Mouse (Mus musculus) heart, postnatal 14 days (tissue): ENCODE measurements around the gene Sf3a1. TPM values are rescaled to one million over a fixed set of nuclear protein-coding genes. Genes with fewer than 3 reads are reported as not detected.

Experiments used
- DNase-seq, 2 experiments: peaks; one replicate each; pipeline ENCODE4 v3.0.0; 2021 to 2022
- intact Hi-C: fragments of 180-260 bp; cut with DNase I; formaldehyde crosslinking; loops from one replicate; pipeline ENCODE4 v1.15.1; 2025
- total RNA-seq, 2 experiments: library from RNA; stranded (reverse); gene quantifications; 2 replicates each; pipeline ENCODE4 v1.2.3; 2021

The Sf3a1 gene
- total RNA-seq, 2 experiments from 2014 or later: 38.4 to 46.7 TPM

DNA sequence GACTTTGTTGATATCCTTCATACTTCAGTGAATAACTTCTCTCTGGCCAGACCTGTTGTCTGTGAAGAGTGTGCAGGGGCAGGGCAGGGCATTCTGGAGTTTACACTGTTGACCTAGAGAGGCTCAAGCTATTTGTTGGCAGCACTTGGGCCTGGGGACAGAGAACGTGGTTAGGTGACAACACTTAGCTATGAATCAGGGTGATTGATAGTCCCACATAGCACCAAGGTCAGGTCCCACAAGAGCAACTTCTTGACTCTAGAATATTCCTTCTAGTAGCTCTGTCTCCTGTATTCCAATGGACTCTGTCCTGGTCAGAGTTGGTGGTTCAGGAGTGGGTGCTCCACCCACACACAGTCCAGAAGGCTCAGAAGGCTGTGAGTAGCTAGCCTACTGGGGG lies 50.6 kb downstream of the Sf3a1 start:
- DNase-seq: no peak
- intact Hi-C loops: no loop called here

DNA sequence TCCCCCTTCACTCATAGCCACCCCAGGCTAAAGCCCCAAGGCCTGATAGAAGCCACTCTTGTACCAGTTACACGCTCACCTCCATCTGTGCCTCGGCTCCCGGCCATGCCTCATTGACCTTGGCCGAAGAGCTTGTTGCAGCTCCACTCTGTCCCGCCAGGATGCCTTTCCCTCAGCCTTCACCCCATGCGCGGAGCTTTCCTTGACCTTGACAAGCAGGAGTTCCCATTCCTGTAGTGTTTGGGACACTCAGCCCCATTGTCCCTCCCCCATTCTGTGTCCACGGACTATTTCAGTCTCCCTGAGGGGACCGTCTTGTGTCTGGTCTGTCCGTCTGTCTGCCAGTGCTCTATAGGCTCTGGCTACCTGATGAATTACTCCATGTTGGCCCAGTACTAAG lies 53.0 kb downstream of the Sf3a1 start:
- intact Hi-C loops: no loop called here
- no peak for DNase-seq

DNA sequence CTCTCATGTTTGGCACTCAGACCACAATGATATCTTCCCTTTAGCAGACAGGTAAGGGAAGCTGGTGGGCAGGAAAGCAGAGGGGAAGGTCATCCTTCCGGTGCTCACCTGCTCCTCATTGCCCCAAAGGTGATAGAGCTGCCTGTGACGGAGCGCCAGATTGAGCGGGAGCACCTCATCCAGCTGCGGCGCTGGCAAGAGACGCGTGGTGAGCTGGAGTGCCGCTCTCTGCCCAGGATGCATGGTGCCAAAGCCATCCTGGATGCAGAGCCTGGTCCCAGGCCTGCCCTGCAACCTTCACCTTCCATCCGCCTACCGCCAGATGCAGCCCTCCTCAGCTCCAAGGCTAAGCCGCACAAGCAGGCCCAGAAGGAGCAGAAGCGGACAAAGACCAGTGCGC lies 54.4 kb downstream of the Sf3a1 start:
- intact Hi-C loops: no loop called here
- DNase-seq: no peak

DNA sequence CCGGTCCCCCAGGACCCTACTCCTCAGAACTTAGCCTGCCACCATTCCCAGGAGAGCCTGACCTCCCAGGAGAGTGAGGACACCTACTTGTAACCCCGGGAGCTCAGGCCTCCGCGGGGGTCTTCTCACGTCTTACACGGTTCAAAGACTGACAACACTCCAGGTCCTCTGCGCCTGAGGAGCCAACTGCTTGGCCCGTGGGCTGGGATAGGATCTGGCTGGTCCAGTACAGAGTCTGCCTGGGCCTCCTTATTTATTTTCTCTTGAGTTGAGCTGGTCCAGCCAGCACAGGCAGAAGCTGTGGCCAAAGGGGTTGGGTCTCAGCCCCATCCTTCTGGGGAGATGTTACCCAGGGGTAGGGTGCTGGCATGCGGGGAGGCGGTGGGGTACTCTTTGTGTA lies 54.9 kb downstream of the Sf3a1 start:
- no peak for DNase-seq
- intact Hi-C loops: no loop called here

DNA sequence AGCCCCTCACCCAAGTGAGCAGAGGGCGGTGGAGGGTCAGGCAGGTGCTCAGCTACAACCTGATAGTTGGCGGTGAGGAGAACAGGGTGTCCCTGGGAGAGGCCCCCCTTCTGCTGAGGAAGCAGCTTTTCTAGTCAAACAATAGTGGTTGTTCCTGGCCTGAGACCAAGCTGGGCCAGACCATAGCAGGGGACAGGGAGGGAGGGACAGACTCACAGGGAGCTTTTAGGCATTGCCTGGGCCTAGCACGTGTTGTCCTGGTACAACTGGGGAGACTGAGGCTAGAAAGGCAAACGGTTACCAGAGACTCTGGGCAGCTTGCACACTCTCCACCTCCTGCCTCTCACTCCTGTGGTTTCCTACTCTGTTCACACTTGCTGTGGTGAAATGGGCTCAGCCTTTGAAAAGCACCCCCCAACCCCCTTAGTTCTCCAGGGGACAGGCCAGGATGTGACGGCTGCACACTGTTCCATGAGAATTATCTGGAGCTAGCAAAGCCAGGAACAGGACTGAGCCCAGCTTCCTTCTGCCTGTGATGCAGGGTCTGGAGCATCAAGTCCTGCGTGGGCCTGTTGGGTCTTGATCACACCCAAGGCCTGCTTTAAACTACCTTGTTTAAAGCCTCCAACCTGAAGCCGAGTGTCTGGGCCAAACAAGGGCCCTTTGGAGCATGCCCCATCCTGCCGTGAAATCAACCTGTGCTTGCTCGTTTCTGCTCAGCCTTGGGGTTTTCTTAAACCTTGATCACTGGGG lies 56.3 kb downstream of the Sf3a1 start:
- intact Hi-C loops: loop anchor here (1.0 kb wide), 1 partner anchor 29 kb away; no protein-coding TSS in a partner anchor
- DNase-seq: peak; percentile 74

DNA sequence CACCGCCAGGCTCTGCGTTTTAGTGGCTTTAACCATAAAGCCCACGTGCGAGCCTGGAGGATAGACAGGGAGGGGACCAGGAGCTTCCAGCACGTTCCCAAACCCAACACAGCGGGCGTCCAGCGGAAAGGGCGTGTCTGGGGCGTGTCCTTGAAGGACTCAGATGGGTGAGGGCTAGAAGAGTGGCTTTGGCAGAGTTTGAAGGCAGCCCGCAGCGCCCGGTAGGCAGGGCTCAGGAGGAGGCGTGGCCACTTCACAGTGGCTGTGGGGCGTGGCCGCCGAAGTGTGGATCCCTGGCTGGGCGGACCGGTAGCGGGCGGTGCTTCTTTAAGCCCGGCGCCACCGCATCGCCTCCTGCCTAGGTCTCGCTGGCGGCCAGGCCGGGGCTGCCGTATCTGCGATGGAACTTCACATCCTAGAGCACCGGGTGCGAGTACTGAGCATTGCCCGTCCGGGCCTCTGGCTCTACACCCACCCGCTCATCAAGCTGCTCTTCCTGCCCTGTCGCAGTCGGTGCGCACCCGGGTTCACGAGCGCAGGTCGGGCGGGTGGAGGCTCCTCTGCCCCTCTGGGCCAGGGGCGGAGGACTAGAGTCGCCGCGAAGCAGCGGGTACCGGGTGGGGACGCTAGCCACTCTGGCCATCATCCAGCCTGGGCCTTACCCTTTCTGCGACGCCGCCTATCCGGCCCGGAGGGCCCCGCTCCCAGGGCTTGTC lies 57.9 kb downstream of the Sf3a1 start, which contains the start of gene Castor1:
Gene Castor1 (plus strand): TSS at position 312 of the 716 bp plus-strand sequence.
- peak; percentile 90 to 91 for DNase-seq
- intact Hi-C loops: no loop called here

DNA sequence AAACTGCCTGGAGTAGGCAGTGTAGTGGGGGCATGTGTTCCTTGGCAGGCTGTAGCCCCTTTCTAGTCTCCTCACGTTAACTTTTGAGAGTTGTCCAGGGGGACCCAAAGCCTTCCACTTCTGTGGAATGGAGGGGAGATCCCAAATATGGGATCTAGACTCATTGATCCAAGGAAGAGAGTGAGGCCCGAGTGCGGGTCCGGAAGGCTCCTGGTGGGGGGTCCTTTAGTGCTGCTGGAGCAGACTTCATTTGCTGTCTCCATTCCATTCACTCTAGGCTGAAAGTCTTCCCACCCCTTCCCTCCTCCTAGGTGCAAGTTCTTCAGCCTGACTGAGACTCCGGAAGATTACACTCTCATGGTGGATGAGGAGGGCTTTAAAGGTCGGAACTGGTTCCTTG lies 58.5 kb downstream of the Sf3a1 start:
- DNase-seq: no peak
- intact Hi-C loops: no loop called here

DNA sequence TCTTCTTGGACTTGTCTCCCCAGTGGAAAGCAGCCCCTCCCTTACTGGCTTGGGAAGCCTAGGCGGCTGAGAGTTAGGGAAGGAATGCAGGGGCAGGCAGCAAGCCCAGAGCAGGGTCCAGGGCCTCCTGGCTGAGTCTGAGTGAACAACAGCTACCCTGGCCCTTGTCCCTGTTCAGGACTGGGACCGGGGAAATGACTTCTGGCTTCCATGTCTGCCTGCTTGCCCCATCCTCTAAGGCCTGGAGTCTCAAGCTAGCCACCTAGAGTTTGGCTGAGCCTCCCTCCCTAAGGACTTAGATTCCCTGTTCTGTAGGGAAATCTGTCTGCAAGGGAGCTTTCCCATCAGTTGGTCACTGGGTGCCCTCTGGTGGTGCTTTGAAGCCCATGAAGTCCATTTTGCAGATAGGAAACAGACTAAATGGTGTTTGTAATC lies 59.2 kb downstream of the Sf3a1 start:
- intact Hi-C loops: no loop called here
- DNase-seq: peak; percentile 77

DNA sequence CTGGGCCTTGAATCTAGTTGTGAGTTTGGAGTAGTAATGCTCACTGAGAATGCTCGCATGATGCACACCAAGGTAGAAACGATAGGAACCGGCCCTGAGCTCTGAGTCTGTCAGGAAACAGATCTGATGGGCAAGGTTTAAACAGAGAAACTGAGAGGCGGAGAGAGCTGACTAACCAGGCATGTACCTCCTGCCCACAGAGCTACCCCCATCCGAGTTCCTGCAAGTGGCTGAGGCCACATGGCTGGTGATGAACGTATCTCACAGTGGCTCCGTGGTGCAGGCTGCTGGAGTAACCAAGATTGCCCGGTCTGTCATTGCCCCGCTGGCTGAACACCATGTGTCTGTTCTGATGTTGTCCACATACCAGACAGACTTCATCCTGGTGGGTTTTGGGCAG lies 59.8 kb downstream of the Sf3a1 start:
- intact Hi-C loops: loop anchor here (1.0 kb wide), 2 partner anchors 38 to 86 kb away; no protein-coding TSS in a partner anchor
- no peak for DNase-seq

DNA sequence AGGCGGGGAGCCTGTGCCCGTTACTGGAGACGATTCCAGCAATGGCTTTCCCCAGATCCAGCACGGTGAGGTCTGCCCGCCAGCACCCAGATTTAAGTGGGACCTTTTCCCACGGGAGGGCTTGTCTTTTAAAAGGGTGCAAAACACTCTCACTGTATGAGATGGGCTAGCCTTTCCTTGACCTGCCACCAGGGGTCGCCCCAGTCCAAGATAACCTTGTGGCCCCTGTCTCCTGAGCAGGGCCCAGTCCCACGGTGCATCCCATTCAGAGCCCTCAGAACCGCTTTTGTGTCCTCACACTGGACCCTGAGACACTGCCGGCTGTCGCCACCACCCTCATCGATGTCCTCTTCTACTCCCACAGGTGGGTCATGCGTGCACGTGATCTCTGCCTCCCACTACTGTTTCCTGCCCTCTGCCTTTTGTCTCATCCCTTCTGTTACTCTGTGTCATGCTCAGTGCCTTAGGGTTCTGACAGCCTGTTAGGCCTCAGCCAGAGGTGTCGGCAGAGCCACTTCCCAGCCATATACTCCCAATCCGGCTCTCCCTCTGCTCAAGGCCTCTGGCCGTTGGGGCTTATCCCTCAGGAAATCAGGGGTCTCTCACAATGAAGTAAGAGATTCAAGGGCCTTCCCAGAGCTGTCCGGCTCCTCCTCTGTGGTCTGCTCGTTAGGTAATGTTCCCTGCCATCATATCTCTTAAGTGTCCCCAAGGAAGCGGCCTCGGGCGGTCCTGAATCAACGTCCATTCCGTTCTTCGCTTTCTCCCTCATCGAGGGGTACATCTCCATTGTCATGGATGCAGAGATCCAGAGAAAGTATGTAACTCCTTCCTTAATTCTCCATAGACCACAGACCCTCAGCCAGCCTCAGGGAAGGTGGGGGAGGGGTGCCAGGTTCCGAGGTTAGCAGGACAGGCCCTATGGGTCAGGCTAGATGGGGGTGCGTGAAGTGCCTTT lies 60.6 kb downstream of the Sf3a1 start:
- intact Hi-C loops: loop anchor here (1.0 kb wide), 2 partner anchors 38 to 86 kb away; no protein-coding TSS in a partner anchor
- peak; percentile 85 to 88 for DNase-seq

DNA sequence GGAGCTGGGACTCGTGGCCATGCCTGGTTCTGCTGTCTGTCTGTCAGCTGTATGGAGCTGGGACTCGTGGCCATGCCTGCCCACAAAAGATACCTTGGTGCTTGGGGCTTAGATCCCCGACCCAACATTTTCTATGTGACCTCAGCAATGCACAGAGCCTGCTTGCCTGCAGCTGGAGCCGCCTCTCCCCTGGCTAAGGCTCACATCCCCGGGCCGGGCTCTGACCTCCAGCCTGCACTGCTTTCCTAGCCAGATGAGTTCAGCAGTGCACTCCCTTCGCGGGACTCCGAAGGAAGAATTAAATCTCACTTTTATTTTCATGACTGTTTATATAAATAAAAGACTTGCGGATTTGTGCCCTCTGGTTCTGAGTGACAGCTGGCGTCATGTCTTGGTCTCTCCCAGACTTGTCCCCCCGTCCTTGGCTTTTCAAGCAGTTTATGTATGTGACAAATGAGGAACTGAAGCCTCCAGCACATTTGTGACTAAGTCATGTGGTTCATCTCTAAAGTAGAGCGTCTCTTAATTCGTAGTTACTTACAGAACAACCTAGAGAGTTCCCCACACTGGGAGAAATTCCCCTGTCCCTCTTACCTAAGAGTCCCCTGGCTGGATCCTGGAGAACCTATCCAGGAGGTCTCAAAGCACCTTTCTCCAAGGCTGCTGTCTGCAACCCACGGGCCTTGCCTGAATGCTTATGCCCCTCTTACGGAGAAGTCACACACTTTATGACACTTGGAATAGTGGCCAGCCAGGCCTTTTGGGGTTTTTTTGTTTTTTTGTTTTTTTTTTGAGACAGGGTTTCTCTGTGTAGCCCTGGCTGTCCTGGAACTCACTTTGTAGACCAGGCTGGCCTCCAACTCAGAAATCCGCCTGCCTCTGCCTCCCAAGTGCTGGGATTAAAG lies 62.1 kb downstream of the Sf3a1 start:
- intact Hi-C loops: loop anchor here (1.0 kb wide), 1 partner anchor 200 kb away; no protein-coding TSS in a partner anchor

DNA sequence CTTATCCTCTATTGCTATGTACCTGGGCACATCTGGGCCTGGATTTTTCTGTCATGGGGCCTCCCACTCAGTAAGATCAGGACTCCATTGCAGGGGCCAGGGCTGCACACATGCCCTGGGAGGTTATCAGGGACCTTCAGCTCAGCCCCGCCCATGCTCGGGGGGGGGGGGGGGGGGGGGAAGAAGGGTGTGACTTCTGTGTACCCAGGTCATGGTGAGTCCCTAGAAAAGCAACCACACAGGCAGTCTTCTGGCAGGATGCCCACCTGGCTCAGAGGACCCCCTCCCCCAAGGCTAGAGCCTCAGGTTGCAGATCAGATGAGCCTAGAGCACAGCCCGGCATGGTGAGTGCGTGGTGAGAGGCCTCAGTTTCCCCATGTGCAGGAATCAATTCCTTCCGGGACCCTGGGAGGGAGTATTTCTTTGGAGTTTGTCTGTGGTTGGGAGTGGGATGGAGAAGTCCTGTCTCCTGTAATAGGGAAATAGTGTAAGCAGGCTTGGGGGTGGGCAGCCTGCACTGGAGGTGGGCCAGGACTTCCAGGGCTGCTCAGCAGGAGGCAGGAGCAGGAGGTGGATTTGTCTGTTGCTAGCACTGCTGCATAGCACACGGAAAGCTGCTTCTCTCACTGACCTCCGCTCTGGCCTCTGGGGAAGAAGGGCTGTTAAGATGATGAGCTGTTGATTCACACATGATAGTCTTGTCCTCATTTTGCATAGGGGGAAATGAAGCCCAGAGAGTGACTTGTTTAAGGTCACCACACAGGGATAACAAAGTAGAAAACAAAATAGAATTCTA lies 63.4 kb downstream of the Sf3a1 start:
- intact Hi-C loops: no loop called here
- DNase-seq: no peak

More for the DNA sequence above, 62.1 kb downstream of the Sf3a1 start:
- no peak for DNase-seq

DNA sequence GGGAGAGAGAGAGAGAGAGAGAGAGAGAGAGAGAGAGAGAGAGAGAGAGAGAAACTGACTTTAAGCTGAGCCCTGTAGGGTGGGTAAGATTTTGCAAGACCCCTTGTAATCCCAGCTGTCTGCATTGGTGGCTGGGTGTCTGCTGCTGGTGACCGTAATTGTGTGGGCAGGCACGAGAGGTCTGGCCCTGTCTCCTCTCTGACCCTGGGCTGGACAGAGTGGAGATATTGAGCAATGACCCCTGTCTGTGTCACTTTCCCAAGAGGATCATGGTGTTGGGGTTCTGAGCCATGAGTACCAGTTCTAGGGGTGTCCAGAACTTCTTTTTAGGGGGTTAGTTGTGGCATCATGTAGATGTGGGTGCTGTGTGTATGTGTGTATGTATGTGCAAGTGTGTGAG lies 64.1 kb downstream of the Sf3a1 start:
- intact Hi-C loops: no loop called here
- no peak for DNase-seq

DNA sequence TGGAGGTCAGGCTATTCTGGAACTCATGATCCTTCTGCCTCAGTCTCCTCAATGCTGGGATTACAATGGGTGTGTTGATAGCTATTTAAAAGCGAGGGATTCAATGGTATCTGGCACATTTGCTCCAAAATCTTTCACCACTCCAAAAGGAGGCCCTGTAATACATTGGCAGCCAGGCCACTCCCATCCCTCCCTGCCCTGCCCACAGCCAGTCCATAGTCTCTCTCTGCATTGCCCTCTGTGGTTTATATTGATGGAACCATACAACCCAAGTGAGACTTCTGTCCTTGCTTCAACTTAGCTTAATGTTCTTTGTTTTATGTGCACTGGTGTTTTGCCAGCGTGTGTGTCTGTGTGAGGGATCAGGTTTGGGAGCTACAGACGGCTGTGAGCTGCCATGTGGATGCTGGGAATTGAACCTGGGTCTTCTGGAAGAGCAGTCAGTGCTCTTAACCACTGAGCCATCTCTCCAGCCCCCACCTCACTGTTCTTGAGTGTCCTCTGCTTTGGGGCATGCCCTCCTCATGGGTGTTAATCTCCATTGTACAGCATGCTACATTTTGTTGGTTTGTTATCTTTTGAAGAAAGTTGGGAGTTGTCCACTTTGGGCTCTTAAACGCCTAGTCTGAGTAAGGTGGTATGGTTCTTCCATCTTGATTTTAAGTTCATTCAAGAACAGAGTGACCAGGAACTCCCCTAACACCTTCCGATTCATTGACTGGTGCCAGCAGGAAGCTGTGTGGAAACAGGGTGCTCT lies 66.6 kb downstream of the Sf3a1 start:
- no peak for DNase-seq
- intact Hi-C loops: no loop called here

DNA sequence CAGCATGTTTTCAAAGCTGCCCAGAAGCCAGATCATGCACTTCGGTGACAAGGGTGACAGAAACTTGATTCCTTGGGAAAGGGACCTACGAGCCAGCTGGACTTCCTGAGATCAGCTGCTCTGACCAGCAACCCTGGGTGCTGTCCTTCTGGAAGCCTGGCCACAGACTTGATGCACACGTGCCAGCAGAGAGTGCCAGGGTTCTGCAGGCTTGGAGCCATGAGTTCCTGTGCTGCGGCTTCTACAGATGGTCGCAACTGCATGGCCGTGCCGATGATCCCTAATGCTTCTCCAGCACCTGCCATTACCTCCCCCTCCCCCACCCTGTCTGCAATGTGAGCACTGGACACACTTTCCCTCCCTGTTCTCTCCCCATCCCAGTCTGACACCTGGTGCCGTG lies 68.3 kb downstream of the Sf3a1 start:
- intact Hi-C loops: no loop called here
- peak; percentile 51 to 70 for DNase-seq

DNA sequence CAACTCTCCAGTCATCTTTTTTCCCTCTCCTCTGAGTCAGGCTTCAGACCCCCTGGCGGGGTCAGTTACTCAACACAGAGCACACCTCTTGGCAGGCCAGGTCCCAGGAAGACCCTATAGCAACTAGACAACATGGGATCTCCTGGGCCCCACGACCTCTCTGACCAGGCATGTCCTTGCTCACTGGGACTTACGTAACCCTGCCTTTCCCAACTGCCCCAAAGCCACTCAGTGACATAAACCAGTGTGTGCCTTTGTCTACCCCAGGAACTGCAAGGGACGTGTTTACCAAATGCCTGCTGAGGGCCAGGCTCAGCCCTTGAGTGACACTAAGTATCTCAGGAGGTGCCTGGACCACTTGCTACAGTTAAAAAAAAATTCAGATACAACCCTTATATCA lies 69.7 kb downstream of the Sf3a1 start:
- DNase-seq: no peak
- intact Hi-C loops: no loop called here

DNA sequence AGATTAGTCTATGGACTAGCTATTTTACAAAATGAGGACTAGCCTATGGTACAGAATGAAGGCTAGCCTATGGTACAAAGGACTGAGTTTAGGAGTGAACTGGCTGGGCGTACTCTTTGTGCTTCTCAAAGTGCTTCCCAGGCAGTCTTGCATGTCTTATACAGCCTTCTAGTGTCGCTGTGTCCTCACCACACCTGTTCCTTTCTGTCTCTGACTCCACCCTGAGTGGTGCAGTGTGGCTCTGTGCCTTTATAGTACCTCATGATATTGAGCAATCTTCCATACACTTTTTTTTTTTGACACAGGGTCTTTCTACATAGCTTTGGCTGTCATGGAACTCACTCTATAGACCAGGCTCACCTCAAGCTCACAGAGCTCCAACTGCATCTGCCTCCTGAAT lies 71.3 kb downstream of the Sf3a1 start:
- intact Hi-C loops: no loop called here
- DNase-seq: no peak
